Mouse (Mus musculus): ENCODE data around the gene Ufm1. TPM values are rescaled to one million over a fixed set of nuclear protein-coding genes. Genes with fewer than 3 reads are reported as not detected.

Gene Ufm1
- total RNA-seq, 2 experiments from 2014 or later, result 35.1 to 37.0 TPM

GRCm38 (mm10) chr3:53834238-53834637, 29.4 kb downstream of the Ufm1 start:
- Histone ChIP-seq H3K27ac (no peak overlapping the region), H3K4me3 (no peak overlapping the region)
- no peak for TF ChIP-seq CTCF (IDR thresholded peaks at IDR 0.05)
- DNase-seq, result no peak
- intact Hi-C loops (cut with DNase I), result no loop called here

DNA sequence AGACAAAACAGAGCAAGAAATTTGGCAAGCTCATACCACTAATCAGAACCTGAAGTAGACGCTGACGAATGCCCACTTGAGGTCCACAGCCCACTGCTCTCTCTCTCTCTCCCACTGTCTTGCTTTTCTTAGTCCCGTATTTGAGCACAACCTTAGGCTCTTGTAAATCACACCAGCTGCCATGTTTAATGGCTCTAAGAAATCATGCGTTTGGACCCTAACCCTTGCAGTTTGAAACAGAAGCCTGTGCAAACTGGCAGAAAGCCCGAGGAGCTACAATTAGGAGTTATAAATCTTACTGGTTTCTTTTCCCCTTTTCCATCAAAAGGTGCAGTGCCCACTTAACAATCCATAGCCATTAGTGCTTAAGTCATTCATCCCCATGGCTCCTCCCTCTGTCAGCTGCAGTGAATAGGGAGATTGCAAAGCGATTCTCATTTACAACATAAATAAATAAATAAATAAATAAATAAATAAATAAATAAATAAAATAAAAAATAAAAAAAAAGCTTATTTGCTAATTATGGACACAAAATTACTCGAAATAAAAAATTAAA, 50.1 kb downstream of the Ufm1 start:
- intact Hi-C loops (cut with DNase I), result no loop called here
- no peak overlapping the region for H3K4me3 ChIP-seq
- no peak for TF ChIP-seq CTCF (IDR thresholded peaks at IDR 0.05)
- no peak overlapping the region for H3K27ac ChIP-seq
- no peak for DNase-seq

Other genes with a start within 250 kb of the Ufm1 start
- gene Frem2, start 206.5 kb downstream of the Ufm1 start, total RNA-seq (2021), result 1 to 10 TPM in 1 of 2 experiments, under 1 TPM in 1; 0.94 to 3.9 TPM
- not detected for gene Gm10985, start 18.7 kb downstream of the Ufm1 start, total RNA-seq (2021)

Data from gastrocnemius, adult 2 months (tissue).